Comparison of ENCODE assay signal across 38 mouse cellular contexts in genomic region chr4:137518746-137519145, GRCm38 (mm10). TPM values are rescaled to one million over a fixed set of nuclear protein-coding genes. Genes with fewer than 3 reads are reported as not detected.
DNase-seq lines count a peak whose midpoint lies in the region; ATAC-seq and TF ChIP-seq lines count a peak whose summit lies in the region.
"Had no signal": no experiment of that assay in that cellular context is flagged by ENCODE, and none has a peak within 500 bp of the region (broad histone marks: within the 10 kb centered on the region; RNA-seq: fewer than 3 reads in every experiment).

No protein-coding gene starts in this region.

- H3K36me3 ChIP-seq in heart, embryonic 10.5 days, result peaks cover 98% of the 10 kb centered on the region
- H3K36me3 ChIP-seq in heart, embryonic 11.5 days (ENCODE audit: control insufficient read depth, insufficient read depth, low read length), result peaks cover 70% of the 10 kb centered on the region
- peaks cover 99% of the 10 kb centered on the region for H3K36me3 ChIP-seq in E14TG2a.4 (ENCODE audit: insufficient read depth, low read length)

- no peak for DNase-seq in heart, embryonic 10.5 days (ENCODE audit: low spot score)
- peak; percentile 51 for DNase-seq in ES-CJ7 (ENCODE audit: low read depth, low spot score)
- DNase-seq in brain, embryonic 14.5 days (ENCODE audit: low read depth), result no peak
- DNase-seq: adrenal gland, adult 8-10 months; cerebellum, adult 9-10 months; embryo, embryonic 11 days; gastrocnemius, postnatal 14 days; heart, adult 18-20 months; heart, postnatal 14 days; kidney, adult 8-10 months; layer of hippocampus, adult 9-11 months; thymus, postnatal 14 days had no signal

- TF ChIP-seq CTCF in E14TG2a.4 (conservative IDR thresholded peaks at IDR 0.05; ENCODE audit: low read length), result peak; percentile 41
- TF ChIP-seq CTCF in brain, embryonic 14.5 days (IDR thresholded peaks at IDR 0.05; ENCODE audit: borderline replicate concordance, extremely low read depth, insufficient read depth, insufficient read length), result 0 out of 2 replicates have a peak, but pooled peaks have one; percentile 1

- no peaks in the 10 kb centered on the region for H3K9me3 ChIP-seq in heart, embryonic 10.5 days
- no peaks in the 10 kb centered on the region for H3K9me3 ChIP-seq in heart, embryonic 11.5 days (replicated peaks; ENCODE audit: control insufficient read depth, low read length)
- H3K9me3 ChIP-seq in E14TG2a.4 (ENCODE audit: low read length), result no peaks in the 10 kb centered on the region
- H3K9me3 ChIP-seq: embryonic facial prominence, embryonic 12.5 days; hindbrain, embryonic 10.5 days; limb, embryonic 12.5 days; liver, embryonic 15.5 days; megakaryocyte, embryonic 14.5 days; midbrain, embryonic 12.5 days; neural tube, embryonic 12.5 days had no signal

- H3K27me3 ChIP-seq in heart, embryonic 10.5 days (ENCODE audit: insufficient read depth, poor library complexity, severe bottlenecking), result no peaks in the 10 kb centered on the region
- no peaks in the 10 kb centered on the region for H3K27me3 ChIP-seq in heart, embryonic 11.5 days (ENCODE audit: control insufficient read depth, insufficient read depth, low read length)
- no peaks in the 10 kb centered on the region for H3K27me3 ChIP-seq in E14TG2a.4 (ENCODE audit: insufficient read depth, low read length)
- H3K27me3 ChIP-seq: embryonic facial prominence, embryonic 12.5 days; limb, embryonic 12.5 days; liver, embryonic 15.5 days; midbrain, embryonic 12.5 days; neural tube, embryonic 12.5 days; Patski had no signal

- no peak overlapping the region for H3K9ac ChIP-seq in heart, embryonic 11.5 days (ENCODE audit: low read depth, low read length)
- H3K9ac ChIP-seq: embryonic facial prominence, embryonic 12.5 days; limb, embryonic 12.5 days; liver, embryonic 15.5 days; midbrain, embryonic 12.5 days; neural tube, embryonic 12.5 days had no signal

- 0 out of 2 replicates have a peak, but pooled peaks cover 6% of the 10 kb centered on the region for H3K4me1 ChIP-seq in heart, embryonic 10.5 days
- no peaks in the 10 kb centered on the region for H3K4me1 ChIP-seq in heart, embryonic 11.5 days (ENCODE audit: control insufficient read depth, insufficient read depth, low read length)
- H3K4me1 ChIP-seq in E14TG2a.4 (replicated peaks; ENCODE audit: low read depth, low read length), result peaks cover 48% of the 10 kb centered on the region
- H3K4me1 ChIP-seq: embryonic facial prominence, embryonic 12.5 days; limb, embryonic 12.5 days; liver, embryonic 15.5 days; megakaryocyte, embryonic 14.5 days; midbrain, embryonic 12.5 days; neural tube, embryonic 12.5 days had no signal

- no peak overlapping the region for H3K4me2 ChIP-seq in heart, embryonic 11.5 days
- H3K4me2 ChIP-seq: embryonic facial prominence, embryonic 12.5 days; limb, embryonic 12.5 days; liver, embryonic 15.5 days; midbrain, embryonic 12.5 days; neural tube, embryonic 12.5 days had no signal

- H3K4me3 ChIP-seq in heart, embryonic 10.5 days, result no peak overlapping the region
- H3K4me3 ChIP-seq in heart, embryonic 11.5 days (ENCODE audit: low read depth, low read length), result no peak overlapping the region
- peak overlapping the region; percentile 67 for H3K4me3 ChIP-seq in E14TG2a.4 (replicated peaks; ENCODE audit: low read length)
- H3K4me3 ChIP-seq: embryonic facial prominence, embryonic 12.5 days; hindbrain, embryonic 10.5 days; limb, embryonic 12.5 days; liver, embryonic 15.5 days; megakaryocyte, embryonic 14.5 days; midbrain, embryonic 12.5 days; myocyte; neural tube, embryonic 12.5 days had no signal

- WGBS in heart, embryonic 10.5 days, result 94% methylated on average over 14 of the region's 14 CpGs
- WGBS in heart, embryonic 11.5 days (ENCODE audit: insufficient replicate concordance), result 84% methylated on average over 14 of the region's 14 CpGs

- no peak for TF ChIP-seq POLR2A in brain, embryonic 14.5 days (IDR thresholded peaks at IDR 0.05; ENCODE audit: borderline replicate concordance, extremely low read depth, insufficient read depth, insufficient read length, poor library complexity, severe bottlenecking)

- 0 out of 2 replicates have a peak overlapping the region, but pooled peaks have one; percentile 10 for H3K27ac ChIP-seq in heart, embryonic 10.5 days
- no peak overlapping the region for H3K27ac ChIP-seq in heart, embryonic 11.5 days (ENCODE audit: low read depth, low read length)
- H3K27ac ChIP-seq: embryonic facial prominence, embryonic 12.5 days; hindbrain, embryonic 10.5 days; kidney, postnatal 0 days; limb, embryonic 12.5 days; liver, embryonic 15.5 days; midbrain, embryonic 12.5 days; neural tube, embryonic 12.5 days had no signal

- no peak for ATAC-seq in heart, embryonic 11.5 days (replicated peaks; ENCODE audit: insufficient number of reproducible peaks, low FRiP score, low TSS enrichment)
- ATAC-seq in erythroid progenitor cell, adult 5-6 weeks (replicated peaks; ENCODE audit: low FRiP score, poor library complexity, severe bottlenecking), result no peak
- ATAC-seq in activated CD4-positive, CD25-positive, alpha-beta regulatory T cell, adult 4 months, result no peak
- ATAC-seq: CD4-positive, CD25-positive, alpha-beta regulatory T cell, adult 4 months; hindbrain, embryonic 16.5 days; intestine, embryonic 16.5 days; Patski had no signal

RNA-seq across cellular contexts. Expression of gene Hspg2, which starts 50.2 kb away (rescaled TPM):
- polyA plus RNA-seq in heart, embryonic 10.5 days (2016; fragmentation: Nextera tagmentation; extraction: Ambion mirVana), result 52.0 and 58.9 TPM in 2 replicates
- polyA plus RNA-seq in heart, embryonic 11.5 days (2014; fragmentation: Nextera tagmentation; extraction: Ambion mirVana), result 55.5 and 56.4 TPM in 2 replicates
- polyA plus RNA-seq in brain, embryonic 14.5 days (2012; rRNA removed), result 3.9 and 16.9 TPM in 2 replicates
- not detected in 2 replicates for total RNA-seq in erythroid progenitor cell, adult 5-6 weeks (2015; ENCODE audit: low replicate concordance)
- total RNA-seq in erythroid progenitor cell, adult 5-6 weeks (2017; ENCODE audit: low replicate concordance), result 0.13 TPM in 1 of 2 replicates, not detected in the other
- not detected for polyA plus RNA-seq in activated CD4-positive, CD25-positive, alpha-beta regulatory T cell, adult 4 months (2017; shearing (Covaris generic))
- polyA plus RNA-seq: CD4-positive, CD25-positive, alpha-beta regulatory T cell, adult 4 months had no signal

RNA-seq across cellular contexts. Expression of gene Ldlrad2, which starts 55.6 kb away (rescaled TPM):
- polyA plus RNA-seq in heart, embryonic 10.5 days (2016; fragmentation: Nextera tagmentation; extraction: Ambion mirVana), result 0.39 TPM in 1 of 2 replicates, not detected in the other
- polyA plus RNA-seq in heart, embryonic 11.5 days (2014; fragmentation: Nextera tagmentation; extraction: Ambion mirVana), result not detected in 2 replicates
- not detected in 2 replicates for polyA plus RNA-seq in brain, embryonic 14.5 days (2012; rRNA removed)
- not detected in 2 replicates for total RNA-seq in erythroid progenitor cell, adult 5-6 weeks (2015; ENCODE audit: low replicate concordance)
- not detected in 2 replicates for total RNA-seq in erythroid progenitor cell, adult 5-6 weeks (2017; ENCODE audit: low replicate concordance)
- polyA plus RNA-seq in activated CD4-positive, CD25-positive, alpha-beta regulatory T cell, adult 4 months (2017; shearing (Covaris generic)), result not detected
- total RNA-seq: adrenal gland, adult 8-10 months; adrenal gland, postnatal 4 days; gastrocnemius, postnatal 14 days; heart, adult 18-20 months; heart, postnatal 14 days; left cerebral cortex, postnatal 14 days; liver, adult 2 months; MEL; midbrain, postnatal 0 days had no signal
- polyA plus RNA-seq: CD4-positive, CD25-positive, alpha-beta regulatory T cell, adult 4 months; embryonic facial prominence, embryonic 12.5 days; forebrain, embryonic 11.5 days; heart, embryonic 14.5 days; intestine, embryonic 16.5 days; kidney, postnatal 0 days; limb, embryonic 12.5 days; liver, adult 2 months; liver, embryonic 15.5 days; lung, embryonic 16.5 days; midbrain, embryonic 12.5 days; myocyte; neural tube, embryonic 12.5 days; Patski; urinary bladder, adult 2 months had no signal
